Mouse (Mus musculus) C2C12 (cell line): ENCODE data around the gene 2010109A12Rik.

Experiments
- CTCF ChIP-seq: IDR thresholded peaks from one replicate; pipeline ENCODE4 v1.5.1; 2011; ENCODE audit not compliant: control insufficient read depth, insufficient read depth, insufficient read length
- MYOD1 ChIP-seq: IDR thresholded peaks from one replicate; pipeline ENCODE4 v1.6.1; 2011; ENCODE audit warnings: low read depth; ENCODE audit not compliant: control insufficient read depth, insufficient read length
- MYOG ChIP-seq: IDR thresholded peaks from one replicate; pipeline ENCODE4 v1.6.1; 2011; ENCODE audit not compliant: control insufficient read depth, insufficient read length; ENCODE audit errors: extremely low read depth

DNA sequence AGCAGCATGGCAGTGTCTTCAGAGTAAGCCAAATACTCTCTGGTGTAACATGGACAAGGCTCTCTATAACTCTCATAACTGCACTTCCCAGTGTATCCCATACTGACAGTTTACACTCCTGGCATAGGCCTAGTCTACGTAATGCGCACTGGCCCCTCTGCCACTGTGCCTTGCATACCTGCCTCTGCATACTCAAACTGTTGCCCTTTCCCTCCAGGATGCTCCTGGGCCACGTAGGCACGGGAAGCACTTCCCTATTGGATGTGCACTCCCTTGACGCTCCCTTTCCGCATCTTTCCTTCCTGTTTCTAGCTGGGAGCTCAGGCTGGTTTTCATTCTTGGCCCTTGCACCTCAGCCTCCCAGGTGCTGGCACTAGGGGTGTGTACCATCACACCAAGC is 21.8 kb upstream of the 2010109A12Rik start:
- no peak for TF ChIP-seq MYOD1
- TF ChIP-seq CTCF: no peak
- no peak for TF ChIP-seq MYOG
